Comparison of ENCODE assay signal across 23 mouse cellular contexts in the genomic region with DNA sequence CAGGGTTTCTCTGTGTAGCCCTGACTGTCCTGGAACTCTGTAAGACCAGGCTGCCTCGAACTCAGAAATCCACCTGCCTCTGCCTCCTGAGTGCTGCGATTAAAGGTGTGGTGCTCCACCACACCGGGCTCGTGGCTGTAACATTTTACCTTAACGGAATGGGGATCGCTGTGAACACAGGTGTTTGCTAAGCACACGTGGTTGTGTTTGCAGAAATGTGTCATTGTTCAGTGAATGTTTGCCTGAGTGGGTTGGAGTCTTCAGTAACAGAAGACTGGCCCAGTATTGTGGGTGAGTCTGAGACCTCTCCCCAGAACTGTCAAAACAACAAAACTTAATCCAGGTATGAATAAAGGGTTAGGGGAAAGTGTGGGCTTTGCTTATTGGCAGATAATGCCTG. TPM values are rescaled to one million over a fixed set of nuclear protein-coding genes. Genes with fewer than 3 reads are reported as not detected.
DNase-seq lines count a peak whose midpoint lies in the region; ATAC-seq and TF ChIP-seq lines count a peak whose summit lies in the region.
"Had no signal": no experiment of that assay in that cellular context is flagged by ENCODE, and none has a peak within 500 bp of the region (broad histone marks: within the 10 kb centered on the region; RNA-seq: fewer than 3 reads in every experiment).

No protein-coding gene starts in this region.

- H3K27me3 ChIP-seq in liver, adult 2 months (ENCODE audit: control insufficient read depth, insufficient read depth, low read length) = no peaks in the 10 kb centered on the region
- no peaks in the 10 kb centered on the region for H3K27me3 ChIP-seq in liver, embryonic 11.5 days (replicated peaks; ENCODE audit: control insufficient read depth, insufficient read depth, low read length)
- H3K27me3 ChIP-seq in liver, postnatal 0 days (ENCODE audit: insufficient read depth, low read length) = no peaks in the 10 kb centered on the region
- no peaks in the 10 kb centered on the region for H3K27me3 ChIP-seq in CH12.LX (replicated peaks)
- no peaks in the 10 kb centered on the region for H3K27me3 ChIP-seq in stomach, postnatal 0 days (ENCODE audit: control insufficient read depth, insufficient read depth, low read length)
- H3K27me3 ChIP-seq: Patski had no signal

- H3K9me3 ChIP-seq in liver, embryonic 11.5 days (ENCODE audit: control insufficient read depth, low read length) = no peaks in the 10 kb centered on the region
- no peaks in the 10 kb centered on the region for H3K9me3 ChIP-seq in liver, postnatal 0 days (ENCODE audit: low read length)
- no peaks in the 10 kb centered on the region for H3K9me3 ChIP-seq in CH12.LX (replicated peaks; ENCODE audit: low read length)
- H3K9me3 ChIP-seq in stomach, postnatal 0 days (ENCODE audit: control insufficient read depth, low read length) = no peaks in the 10 kb centered on the region

- 31% methylated on average over 7 of the region's 7 CpGs for WGBS in liver, adult 2 months
- 77% methylated on average over 7 of the region's 7 CpGs for WGBS in liver, embryonic 11.5 days
- WGBS in liver, postnatal 0 days (ENCODE audit: insufficient replicate concordance) = 75% methylated on average over 7 of the region's 7 CpGs
- 60% methylated on average over 7 of the region's 7 CpGs for WGBS in stomach, postnatal 0 days

- H3K27ac ChIP-seq in liver, adult 2 months (replicated peaks; ENCODE audit: insufficient read depth, low read depth, low read length) = peak overlapping the region; percentile 4; the same call in 1 of the 2 replicates
- H3K27ac ChIP-seq in liver, embryonic 11.5 days (ENCODE audit: low read depth, low read length) = no peak overlapping the region
- no peak overlapping the region for H3K27ac ChIP-seq in liver, postnatal 0 days (ENCODE audit: low read depth)
- no peak overlapping the region for H3K27ac ChIP-seq in CH12.LX (ENCODE audit: insufficient read depth, low read depth)
- H3K27ac ChIP-seq in stomach, postnatal 0 days (replicated peaks) = no peak overlapping the region

- TF ChIP-seq POLR2A in liver, adult 2 months (IDR thresholded peaks at IDR 0.05; ENCODE audit: extremely low read depth, insufficient read depth, low read length) = no peak
- 0 out of 2 replicates have a peak, but pooled peaks have one; percentile 8 for TF ChIP-seq POLR2A in CH12.LX (IDR thresholded peaks at IDR 0.05; ENCODE audit: low read depth, low read length)

- no peak for TF ChIP-seq EP300 in liver, postnatal 0 days (IDR thresholded peaks at IDR 0.05; ENCODE audit: low read depth)
- TF ChIP-seq EP300 in CH12.LX (IDR thresholded peaks at IDR 0.05; ENCODE audit: low read length) = no peak
- TF ChIP-seq EP300 in stomach, postnatal 0 days (optimal IDR thresholded peaks at IDR 0.05) = no peak

- H3K4me3 ChIP-seq in liver, adult 2 months (ENCODE audit: insufficient read depth, low read depth, low read length) = no peak overlapping the region
- H3K4me3 ChIP-seq in liver, embryonic 11.5 days (ENCODE audit: low read depth, low read length) = no peak overlapping the region
- no peak overlapping the region for H3K4me3 ChIP-seq in liver, postnatal 0 days (ENCODE audit: low read depth, low read length)
- H3K4me3 ChIP-seq in CH12.LX (replicated peaks in 1 of 3; ENCODE audit: low read depth in 2 of 3, low read length in 2 of 3, poor library complexity in 1 of 3) = no peak overlapping the region
- no peak overlapping the region for H3K4me3 ChIP-seq in stomach, postnatal 0 days (ENCODE audit: low read depth, low read length)

- H3K4me2 ChIP-seq in liver, embryonic 11.5 days = no peak overlapping the region
- no peak overlapping the region for H3K4me2 ChIP-seq in liver, postnatal 0 days (ENCODE audit: low read depth, low read length)
- H3K4me2 ChIP-seq in CH12.LX (ENCODE audit: insufficient read depth, low read depth, poor library complexity, severe bottlenecking) = no peak overlapping the region
- H3K4me2 ChIP-seq in stomach, postnatal 0 days (replicated peaks; ENCODE audit: low read depth) = no peak overlapping the region

- in situ Hi-C loops in CH12.LX (cut with MboI; ENCODE audit: low pct_ligation_motif_present, low pct_unique_long_range_greater_than_20kb, low sequenced_read_pairs) = no loop called here

- dilution Hi-C loops in CH12.LX (cut with MboI; ENCODE audit: extremely low pct_ligation_motif_present, extremely low pct_unique_long_range_greater_than_20kb, low sequenced_read_pairs) = no loop called here

- no peak for TF ChIP-seq CTCF in liver, adult 2 months (IDR thresholded peaks at IDR 0.05; ENCODE audit: low read depth, low read length)
- no peak for TF ChIP-seq CTCF in liver, postnatal 0 days (IDR thresholded peaks at IDR 0.05; ENCODE audit: low read depth)
- no peak for TF ChIP-seq CTCF in CH12.LX (conservative IDR thresholded peaks at IDR 0.05 in 1 of 2, IDR thresholded peaks at IDR 0.05 in 1 of 2; ENCODE audit: low read depth in 2 of 2, low read length in 2 of 2)
- no peak for TF ChIP-seq CTCF in stomach, postnatal 0 days (IDR thresholded peaks at IDR 0.05; ENCODE audit: low read depth)

- H3K79me2 ChIP-seq in liver, adult 2 months (ENCODE audit: control insufficient read depth, insufficient read depth, low read length) = no peaks in the 10 kb centered on the region
- H3K79me2 ChIP-seq in CH12.LX (replicated peaks; ENCODE audit: control insufficient read depth, extremely low read depth, insufficient read depth, poor library complexity, severe bottlenecking) = no peaks in the 10 kb centered on the region

- H3K36me3 ChIP-seq in liver, adult 2 months (ENCODE audit: control insufficient read depth, insufficient read depth, low read length) = peaks cover 9% of the 10 kb centered on the region
- H3K36me3 ChIP-seq in liver, embryonic 11.5 days (ENCODE audit: control insufficient read depth, insufficient read depth, low read length) = peaks cover 19% of the 10 kb centered on the region
- peaks cover 28% of the 10 kb centered on the region for H3K36me3 ChIP-seq in liver, postnatal 0 days (replicated peaks; ENCODE audit: insufficient read depth, low read length)
- H3K36me3 ChIP-seq in CH12.LX (replicated peaks in 1 of 2; ENCODE audit: control insufficient read depth in 1 of 2, insufficient read depth in 1 of 2, low read length in 1 of 2) = peaks cover 47 to 73% of the 10 kb centered on the region in 2 experiments
- H3K36me3 ChIP-seq in stomach, postnatal 0 days (ENCODE audit: control insufficient read depth, insufficient read depth, low read length) = peaks cover 13% of the 10 kb centered on the region

- no peak overlapping the region for H3K9ac ChIP-seq in liver, adult 2 months (ENCODE audit: low read depth, low read length)
- H3K9ac ChIP-seq in liver, embryonic 11.5 days (ENCODE audit: low read depth, low read length) = no peak overlapping the region
- no peak overlapping the region for H3K9ac ChIP-seq in liver, postnatal 0 days (replicated peaks)
- no peak overlapping the region for H3K9ac ChIP-seq in CH12.LX (ENCODE audit: insufficient read depth, low read depth)
- no peak overlapping the region for H3K9ac ChIP-seq in stomach, postnatal 0 days (ENCODE audit: low read length)

- no peak for ATAC-seq in liver, embryonic 11.5 days (replicated peaks; ENCODE audit: low FRiP score)
- peak; percentile 71 for ATAC-seq in liver, postnatal 0 days
- ATAC-seq in stomach, postnatal 0 days (ENCODE audit: low FRiP score, low TSS enrichment) = peak; percentile 60; the same call in 1 of the 2 replicates
- ATAC-seq: activated CD4-positive, CD25-positive, alpha-beta regulatory T cell, adult 4 months; CD4-positive, CD25-positive, alpha-beta regulatory T cell, adult 4 months; Patski had no signal

- no peak for TF ChIP-seq RAD21 in CH12.LX (IDR thresholded peaks at IDR 0.05; ENCODE audit: low read depth, low read length)

- peaks cover 12% of the 10 kb centered on the region for H3K4me1 ChIP-seq in liver, adult 2 months (ENCODE audit: control insufficient read depth, insufficient read depth, low read length)
- H3K4me1 ChIP-seq in liver, embryonic 11.5 days (replicated peaks; ENCODE audit: control insufficient read depth, insufficient read depth, low read length) = no peaks in the 10 kb centered on the region
- H3K4me1 ChIP-seq in liver, postnatal 0 days (ENCODE audit: insufficient read depth) = no peaks in the 10 kb centered on the region
- H3K4me1 ChIP-seq in CH12.LX (ENCODE audit: control insufficient read depth in 1 of 2, insufficient read depth in 2 of 2) = no peaks in the 10 kb centered on the region
- H3K4me1 ChIP-seq in stomach, postnatal 0 days (replicated peaks; ENCODE audit: control insufficient read depth, insufficient read depth) = no peaks in the 10 kb centered on the region

- peak; percentile 66 for DNase-seq in liver, adult 2 months (ENCODE audit: extremely low read depth, low read depth, low spot score)
- DNase-seq in liver, embryonic 11.5 days (ENCODE audit: low spot score) = no peak
- no peak for DNase-seq in liver, postnatal 0 days
- DNase-seq in liver = no peak
- no peak for DNase-seq in CH12.LX (ENCODE audit: extremely low read depth)
- DNase-seq in stomach, postnatal 0 days (ENCODE audit: low spot score) = peak; percentile 48
- DNase-seq in cerebellum, postnatal 25 days = no peak
- no peak for DNase-seq in thymus, postnatal 36 days
- DNase-seq: adrenal gland, postnatal 10 days; adrenal gland, postnatal 14 days; adrenal gland, postnatal 25 days; B cell, adult 2 months; cerebellum, adult 11 months; cerebellum, adult 11-12 months; cerebellum, adult 18-20 months had no signal

RNA-seq across cellular contexts. Expression of a gene that starts 28.6 kb away (rescaled TPM):
- total RNA-seq in liver, adult 2 months (2014; rRNA removed) = 5.8 and 11.4 TPM in 2 replicates
- 86.1 and 87.9 TPM in 2 replicates for polyA plus RNA-seq in liver, adult 2 months (2012; rRNA removed)
- 71.5 and 82.3 TPM in 2 replicates for polyA plus RNA-seq in liver, embryonic 11.5 days (2014; fragmentation: Nextera tagmentation; extraction: Ambion mirVana)
- 26.2 and 28.2 TPM in 2 replicates for polyA plus RNA-seq in liver, postnatal 0 days (2015; fragmentation: Nextera tagmentation; extraction: Ambion mirVana)
- total RNA-seq in CH12.LX (2012; rRNA removed) = 12.3 TPM in 2 replicates
- 5.6 and 6.7 TPM in 2 replicates for total RNA-seq in CH12.LX (2014; rRNA removed)
- polyA plus RNA-seq in CH12.LX (2012; ENCODE audit: insufficient read length, low read depth) = 32.5 and 38.1 TPM in 2 replicates
- polyA plus RNA-seq in stomach, postnatal 0 days (2015; fragmentation: Nextera tagmentation; extraction: Ambion mirVana) = 44.6 and 49.6 TPM in 2 replicates

RNA-seq across cellular contexts. Expression of a gene that starts 36.2 kb away (rescaled TPM):
- under 0.01 and 0.20 TPM in 2 replicates for total RNA-seq in liver, adult 2 months (2014; rRNA removed)
- 0.15 and 0.18 TPM in 2 replicates for polyA plus RNA-seq in liver, adult 2 months (2012; rRNA removed)
- 7.4 and 8.3 TPM in 2 replicates for polyA plus RNA-seq in liver, embryonic 11.5 days (2014; fragmentation: Nextera tagmentation; extraction: Ambion mirVana)
- polyA plus RNA-seq in liver, postnatal 0 days (2015; fragmentation: Nextera tagmentation; extraction: Ambion mirVana) = 7.0 TPM in 2 replicates
- total RNA-seq in CH12.LX (2012; rRNA removed) (not detected in 2 replicates), CH12.LX (2014; rRNA removed) (not detected in 2 replicates)
- not detected in 2 replicates for polyA plus RNA-seq in CH12.LX (2012; ENCODE audit: insufficient read length, low read depth)
- polyA plus RNA-seq in stomach, postnatal 0 days (2015; fragmentation: Nextera tagmentation; extraction: Ambion mirVana) = 1.8 and 3.1 TPM in 2 replicates
- total RNA-seq: adrenal gland, adult 8-10 months; adrenal gland, postnatal 25 days; adrenal gland, postnatal 36 days; G1E; MEL had no signal
- polyA plus RNA-seq: adrenal gland, adult 2 months; CD4-positive, CD25-positive, alpha-beta regulatory T cell, adult 4 months; G1E; Patski had no signal

RNA-seq across cellular contexts. Expression of a gene that starts 43.5 kb away (rescaled TPM):
- total RNA-seq in liver, adult 2 months (2014; rRNA removed) = 25.1 and 29.9 TPM in 2 replicates
- polyA plus RNA-seq in liver, adult 2 months (2012; rRNA removed) = 22.5 and 28.1 TPM in 2 replicates
- 52.7 and 55.2 TPM in 2 replicates for polyA plus RNA-seq in liver, embryonic 11.5 days (2014; fragmentation: Nextera tagmentation; extraction: Ambion mirVana)
- 27.8 and 28.1 TPM in 2 replicates for polyA plus RNA-seq in liver, postnatal 0 days (2015; fragmentation: Nextera tagmentation; extraction: Ambion mirVana)
- total RNA-seq in CH12.LX (2012; rRNA removed) (39.6 and 40.8 TPM in 2 replicates), CH12.LX (2014; rRNA removed) (43.7 and 50.5 TPM in 2 replicates)
- polyA plus RNA-seq in CH12.LX (2012; ENCODE audit: insufficient read length, low read depth) = 51.7 and 56.6 TPM in 2 replicates
- polyA plus RNA-seq in stomach, postnatal 0 days (2015; fragmentation: Nextera tagmentation; extraction: Ambion mirVana) = 46.4 and 50.6 TPM in 2 replicates

RNA-seq across cellular contexts. Expression of a gene that starts 53.9 kb away (rescaled TPM):
- 19.0 and 24.8 TPM in 2 replicates for total RNA-seq in liver, adult 2 months (2014; rRNA removed)
- 45.6 and 51.5 TPM in 2 replicates for polyA plus RNA-seq in liver, adult 2 months (2012; rRNA removed)
- polyA plus RNA-seq in liver, embryonic 11.5 days (2014; fragmentation: Nextera tagmentation; extraction: Ambion mirVana) = 31.9 and 32.3 TPM in 2 replicates
- polyA plus RNA-seq in liver, postnatal 0 days (2015; fragmentation: Nextera tagmentation; extraction: Ambion mirVana) = 29.0 and 30.2 TPM in 2 replicates
- total RNA-seq in CH12.LX (2012; rRNA removed) = 17.9 and 18.9 TPM in 2 replicates
- total RNA-seq in CH12.LX (2014; rRNA removed) = 9.2 and 10.2 TPM in 2 replicates
- polyA plus RNA-seq in CH12.LX (2012; ENCODE audit: insufficient read length, low read depth) = 19.5 and 27.2 TPM in 2 replicates
- polyA plus RNA-seq in stomach, postnatal 0 days (2015; fragmentation: Nextera tagmentation; extraction: Ambion mirVana) = 156 and 160 TPM in 2 replicates

Comparison
In these comparisons a context has a peak if more than half of its experiments do, and no peak if none do; other contexts are left out.
1. DNase-seq: peak in liver, adult 2 months (single experiment) and stomach, postnatal 0 days (single experiment); none in liver, embryonic 11.5 days (single experiment), liver, postnatal 0 days (single experiment), liver (single experiment), CH12.LX (single experiment), cerebellum, postnatal 25 days (0 of 2) and thymus, postnatal 36 days (0 of 2).